Mouse (Mus musculus) myocyte (in vitro differentiated cells): Measurements from ENCODE around the gene Hexim1.

Source experiments
- CEBPB ChIP-seq: IDR thresholded peaks from 2 replicates; pipeline ENCODE4 v1.6.1; 2011; ENCODE audit warnings: mild to moderate bottlenecking, moderate library complexity; ENCODE audit not compliant: poor library complexity, insufficient read depth, severe bottlenecking
- E2F4 ChIP-seq: IDR thresholded peaks from one replicate; pipeline ENCODE4 v1.6.1; 2011; ENCODE audit warnings: mild to moderate bottlenecking, control low read depth, moderate library complexity; ENCODE audit not compliant: insufficient read depth
- MAX ChIP-seq: IDR thresholded peaks from one replicate; pipeline ENCODE4 v1.6.1; 2011; ENCODE audit warnings: low read depth, mild to moderate bottlenecking, control low read depth
- MYOD1 ChIP-seq, 3 experiments: IDR thresholded peaks; one replicate each; pipeline ENCODE4 v1.6.1; 2011; ENCODE audit warnings: control low read depth in 2 of 3, low read depth in 2 of 3, mild to moderate bottlenecking in 2 of 3, moderate library complexity in 1 of 3; ENCODE audit not compliant: insufficient read length in 2 of 3, control insufficient read depth in 1 of 3
- POLR2A ChIP-seq: IDR thresholded peaks from one replicate; pipeline ENCODE4 v1.6.1; 2011; ENCODE audit warnings: low read depth, mild to moderate bottlenecking, control low read depth, moderate library complexity; ENCODE audit not compliant: insufficient read length
- POLR2AphosphoS2 ChIP-seq: IDR thresholded peaks from one replicate; pipeline ENCODE4 v1.6.1; 2011; ENCODE audit warnings: low read depth, control low read depth; ENCODE audit not compliant: insufficient read length
- SRF ChIP-seq: IDR thresholded peaks from one replicate; pipeline ENCODE4 v1.6.1; 2011; ENCODE audit warnings: low read depth; ENCODE audit not compliant: control insufficient read depth, insufficient read length
- TCF12 ChIP-seq: IDR thresholded peaks from one replicate; pipeline ENCODE4 v1.6.1; 2011; ENCODE audit warnings: mild to moderate bottlenecking, control low read depth; ENCODE audit not compliant: poor library complexity, insufficient read depth, severe bottlenecking
- TCF3 ChIP-seq: IDR thresholded peaks from one replicate; pipeline ENCODE4 v1.6.1; 2011; ENCODE audit warnings: low read depth, control low read depth; ENCODE audit not compliant: insufficient read length
- USF1 ChIP-seq: IDR thresholded peaks from one replicate; pipeline ENCODE4 v1.6.1; 2011; ENCODE audit warnings: low read depth, mild to moderate bottlenecking, control low read depth, moderate library complexity

- no peak for TF ChIP-seq POLR2A
- no peak for TF ChIP-seq E2F4
- no peak for TF ChIP-seq MYOD1 (IDR thresholded peaks at IDR 0.05; ENCODE audit: control insufficient read depth in 1 of 3, insufficient read length in 2 of 3, low read depth in 2 of 3)
- TF ChIP-seq MAX: no peak
- TF ChIP-seq USF1: no peak
- no peak for TF ChIP-seq TCF12
- TF ChIP-seq TCF3: no peak
- TF ChIP-seq POLR2AphosphoS2: no peak
- no peak for TF ChIP-seq SRF
- TF ChIP-seq CEBPB: no peak
These were observed 45.4 kb downstream of the Hexim1 start for GRCm38 (mm10) chr11:103161449-103161848.
